Mouse (Mus musculus) 3134 (cell line): ENCODE measurements around the gene Clint1.

Source experiments
- DNase-seq: peaks from one replicate; pipeline ENCODE4 v3.0.0-alpha.2; 2011; ENCODE audit warnings: low spot score; ENCODE audit not compliant: insufficient read length; ENCODE audit errors: extremely low read depth

Gene Clint1

DNA sequence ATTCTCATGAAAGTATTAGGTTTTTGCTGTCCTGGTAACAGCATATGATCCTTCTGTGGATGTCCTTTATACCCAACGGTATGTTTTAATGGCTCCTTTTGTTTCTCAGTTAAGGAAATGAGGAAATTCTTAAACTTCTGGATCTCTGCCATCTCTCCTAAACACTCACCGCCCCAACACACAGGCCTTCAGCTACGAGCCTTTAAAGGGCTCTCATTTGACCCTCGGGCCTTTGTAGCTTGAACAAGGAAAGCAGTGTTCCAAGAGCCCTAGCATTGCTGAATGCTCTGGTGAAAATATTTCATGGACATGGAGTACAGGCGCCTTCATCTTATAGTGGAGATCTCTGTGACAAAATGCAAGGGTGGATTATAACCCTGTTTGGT, 29.8 kb downstream of the Clint1 start:
- DNase-seq, result peak; percentile 28

DNA sequence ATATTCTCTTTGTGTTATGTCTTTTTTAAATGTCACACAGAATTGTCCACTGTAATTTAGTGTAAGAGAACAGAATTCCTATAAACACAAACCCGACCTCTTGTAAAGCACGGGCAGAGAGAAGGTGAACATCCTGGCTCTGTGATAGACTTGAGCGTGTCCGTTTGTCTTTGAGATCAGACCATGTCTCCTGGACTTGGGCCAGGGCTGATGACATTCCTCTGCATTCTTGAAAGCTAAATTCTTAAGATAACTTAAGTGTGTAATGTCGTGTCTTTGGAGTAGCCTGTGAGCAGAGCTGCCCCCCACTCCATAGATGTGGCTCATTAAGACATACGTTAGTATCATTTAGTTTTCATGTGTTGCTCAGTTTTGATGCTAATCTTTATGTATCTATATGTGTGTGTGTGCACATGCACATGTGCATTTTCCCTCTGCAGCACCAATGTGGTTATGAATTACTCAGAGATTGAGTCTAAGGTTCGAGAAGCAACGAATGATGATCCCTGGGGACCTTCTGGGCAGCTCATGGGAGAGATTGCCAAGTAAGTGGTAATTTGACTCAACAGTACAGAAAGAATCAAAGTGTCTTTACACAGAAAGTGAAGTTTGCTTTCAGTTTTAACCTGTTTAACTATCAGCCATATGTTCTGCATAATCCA, 31.6 kb downstream of the Clint1 start:
- DNase-seq, result peak; percentile 66

- no peak for DNase-seq
These were observed 32.2 kb downstream of the Clint1 start for GRCm38 (mm10) chr11:45884029-45884428.

DNA sequence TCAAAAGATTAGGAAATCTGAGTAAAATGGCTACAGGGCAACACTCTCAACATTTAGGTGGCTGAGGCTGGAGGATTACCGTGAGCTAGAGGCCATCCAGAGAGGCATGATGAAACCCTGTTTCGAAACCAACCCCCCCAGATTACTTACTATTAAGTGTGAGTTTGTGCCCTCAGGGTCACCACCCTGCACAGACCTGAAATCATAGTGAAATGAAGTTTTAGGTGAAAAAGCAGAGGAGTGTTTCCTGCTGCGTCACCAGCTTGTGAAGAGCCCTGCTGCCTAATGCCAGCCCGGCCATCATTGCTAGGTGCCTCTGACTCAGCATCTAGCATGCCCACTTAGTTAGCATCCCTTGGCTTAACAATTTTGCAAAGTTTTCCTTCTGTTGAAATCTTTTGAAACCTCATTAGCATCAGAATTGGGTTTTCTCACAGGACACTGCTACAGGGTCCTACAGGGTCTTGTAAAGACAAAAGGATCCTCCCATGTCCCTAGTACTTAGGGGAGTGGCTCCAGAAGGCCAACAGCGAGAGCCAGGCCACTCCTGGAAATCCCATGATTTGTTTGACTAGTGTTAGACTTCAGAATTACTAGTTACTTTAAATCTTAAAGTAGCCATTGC, 33.9 kb downstream of the Clint1 start:
- no peak for DNase-seq

DNA sequence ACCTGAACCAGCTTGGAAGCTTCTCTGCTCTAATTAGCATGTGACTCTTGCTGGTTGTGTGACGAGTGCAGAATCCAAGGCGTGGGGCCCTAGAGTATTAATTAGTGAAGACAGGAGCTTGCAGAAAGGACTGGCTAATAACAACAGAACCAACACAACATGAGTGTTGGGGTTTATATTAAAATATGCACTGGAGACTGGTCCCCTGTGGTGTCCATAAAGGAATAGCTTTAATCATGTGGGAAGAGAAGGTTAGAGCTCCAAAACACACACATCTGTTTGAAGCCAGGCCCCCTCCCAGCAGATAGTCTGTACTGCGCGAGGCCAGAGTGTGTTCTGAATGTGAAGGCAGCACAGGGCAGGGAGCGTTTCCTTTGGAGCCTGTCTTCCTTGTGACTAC, 34.7 kb downstream of the Clint1 start:
- no peak for DNase-seq

- no peak for DNase-seq
These were observed 36.7 kb downstream of the Clint1 start for GRCm38 (mm10) chr11:45888471-45889030.

DNA sequence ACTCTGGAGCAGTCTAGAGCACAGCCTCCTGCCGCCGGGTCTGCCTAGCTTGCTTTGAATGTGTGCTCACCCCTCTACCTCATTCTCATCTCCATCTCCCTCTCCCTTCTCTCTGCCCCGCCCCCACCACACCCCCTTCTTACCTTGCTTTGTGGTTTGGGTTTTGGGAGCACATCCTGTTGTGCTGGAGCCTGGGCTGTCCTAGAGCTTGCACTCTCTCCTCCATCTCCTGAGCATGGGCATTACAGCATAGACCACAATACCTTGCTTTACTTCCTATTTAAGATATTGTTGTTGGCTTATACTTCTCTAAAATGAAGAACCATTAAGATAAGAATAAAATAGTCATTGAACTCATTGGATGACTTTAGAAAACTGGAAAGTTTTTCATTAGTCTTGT, 38.1 kb downstream of the Clint1 start:
- no peak for DNase-seq

- no peak for DNase-seq
These were observed 38.6 kb downstream of the Clint1 start for GRCm38 (mm10) chr11:45890423-45890822.

DNA sequence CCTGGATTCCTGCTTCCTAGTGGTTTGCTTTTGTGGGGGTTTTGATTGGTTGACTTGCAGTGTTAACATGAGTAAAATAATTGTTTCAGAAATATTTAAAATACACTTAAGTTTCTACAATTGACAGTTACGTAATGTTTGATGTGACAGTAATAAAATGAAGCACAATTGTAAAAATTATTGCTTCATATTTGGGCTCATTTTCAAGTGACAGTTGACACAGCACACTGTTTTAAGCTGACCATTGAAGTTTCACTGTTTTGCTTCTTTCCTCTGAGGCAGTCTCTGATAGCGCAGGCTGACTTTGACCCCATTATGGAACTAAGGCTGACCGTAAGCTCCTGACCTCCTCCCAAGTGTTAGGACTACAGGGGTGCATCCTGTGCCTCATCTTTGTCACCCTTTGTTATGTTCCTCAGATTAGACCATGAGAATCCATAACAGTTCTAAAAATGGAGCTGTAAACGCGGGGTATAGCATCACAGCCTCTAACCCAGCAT, 41.1 kb downstream of the Clint1 start:
- DNase-seq, result no peak

DNA sequence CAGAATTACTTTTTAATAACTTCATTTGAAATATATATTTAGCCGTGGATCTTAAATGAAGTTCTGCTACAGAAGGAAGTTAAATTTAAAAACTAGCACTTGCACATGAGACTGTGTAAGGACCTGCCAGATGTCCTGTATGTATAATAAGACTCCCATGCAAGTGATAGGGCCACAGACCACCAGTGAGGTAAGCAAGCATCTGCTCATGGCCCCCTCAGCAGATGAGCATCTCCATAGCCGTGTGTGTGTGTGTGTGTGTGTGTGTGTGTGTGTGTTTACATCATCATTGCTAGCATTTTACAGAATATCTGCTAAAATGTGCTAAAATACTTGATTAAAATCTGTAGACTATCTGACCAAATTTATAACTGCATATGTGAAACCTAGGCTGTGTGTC, 45.5 kb downstream of the Clint1 start:
- DNase-seq, result no peak

DNA sequence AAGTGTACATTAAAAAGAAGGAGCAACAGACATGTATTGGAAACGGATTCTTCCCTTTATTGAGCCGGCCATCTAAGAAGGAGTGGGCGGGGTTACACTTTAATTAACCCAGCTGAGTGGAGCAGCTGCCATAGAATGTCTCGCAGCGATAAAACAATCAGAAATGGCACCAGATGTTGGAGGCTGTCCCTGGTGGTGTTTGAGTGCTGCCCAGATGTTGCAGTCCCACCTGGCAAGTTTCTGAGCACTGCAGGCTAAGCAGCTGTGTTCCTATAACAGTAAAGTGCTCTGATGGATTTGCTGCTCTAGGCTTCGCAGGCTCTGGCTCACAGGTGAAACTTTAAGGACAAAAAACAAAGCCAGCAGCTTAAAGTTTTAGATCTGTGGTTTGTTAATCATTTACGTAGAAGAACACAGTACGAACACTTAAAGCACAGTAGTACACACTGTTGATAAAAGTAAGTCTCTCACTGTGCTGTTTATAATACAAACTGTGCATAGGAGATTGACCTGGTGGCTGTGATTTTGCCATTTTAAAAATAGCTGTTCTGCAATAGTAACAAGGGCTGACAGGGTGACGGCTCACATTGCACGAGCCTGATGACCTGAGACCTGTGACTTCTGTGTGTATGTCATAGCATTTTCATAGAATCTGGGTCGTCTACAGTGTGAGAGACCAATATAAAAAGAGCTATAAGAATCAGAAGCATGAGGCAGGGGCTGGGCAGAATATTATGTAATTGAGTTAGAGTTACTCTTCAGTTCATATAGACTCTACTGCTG, 48.6 kb downstream of the Clint1 start:
- no peak for DNase-seq

GRCm38 (mm10) chr11:45906109-45906786, 54.4 kb downstream of the Clint1 start:
- DNase-seq, result no peak

DNA sequence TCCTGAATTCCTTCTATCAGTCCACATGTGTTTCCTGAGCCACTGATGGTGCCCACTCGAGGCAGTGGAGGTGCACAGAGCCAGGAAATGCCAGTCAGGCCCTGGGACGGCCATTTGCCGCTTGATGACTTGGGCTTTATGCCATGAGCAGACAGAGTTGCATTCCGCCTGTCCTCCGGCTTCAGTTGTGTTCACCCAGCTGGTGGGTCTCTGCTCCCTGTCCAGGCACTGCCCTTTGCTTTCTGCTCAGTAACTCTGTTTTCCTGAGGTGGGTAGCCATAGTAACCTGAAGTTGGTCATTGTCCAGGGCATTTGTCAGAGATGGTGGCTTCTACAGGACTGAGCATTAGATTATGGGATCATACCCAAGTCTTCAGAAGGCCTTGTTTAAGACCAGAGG, 55.5 kb downstream of the Clint1 start:
- DNase-seq, result no peak

DNA sequence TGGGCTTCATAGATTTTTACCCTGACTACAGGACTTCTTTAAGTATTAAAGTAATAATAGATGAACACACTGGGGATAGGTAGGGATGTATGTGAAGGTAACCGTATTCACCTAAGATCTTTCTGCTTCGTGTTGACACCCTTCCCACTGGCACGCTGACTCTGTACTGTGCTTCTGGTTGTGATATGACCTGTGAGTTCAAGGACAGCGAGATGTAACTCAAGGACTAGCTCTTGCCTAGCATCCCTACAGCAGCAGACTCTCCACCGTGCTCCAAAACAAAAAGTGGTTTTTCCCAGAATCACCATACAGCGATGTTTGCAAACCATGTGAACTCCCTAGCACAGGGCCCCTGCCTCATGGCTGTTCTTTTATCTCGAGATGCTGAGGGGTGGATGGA, 56.2 kb downstream of the Clint1 start:
- DNase-seq, result no peak

GRCm38 (mm10) chr11:45908894-45909293, 57.0 kb downstream of the Clint1 start:
- no peak for DNase-seq

- DNase-seq, result no peak
These were observed 58.9 kb downstream of the Clint1 start for GRCm38 (mm10) chr11:45910701-45911100.

- DNase-seq, result no peak
These were observed 64.3 kb downstream of the Clint1 start for GRCm38 (mm10) chr11:45916196-45916595.

- DNase-seq, result no peak
These were observed 66.2 kb downstream of the Clint1 start for GRCm38 (mm10) chr11:45918018-45918417.

DNA sequence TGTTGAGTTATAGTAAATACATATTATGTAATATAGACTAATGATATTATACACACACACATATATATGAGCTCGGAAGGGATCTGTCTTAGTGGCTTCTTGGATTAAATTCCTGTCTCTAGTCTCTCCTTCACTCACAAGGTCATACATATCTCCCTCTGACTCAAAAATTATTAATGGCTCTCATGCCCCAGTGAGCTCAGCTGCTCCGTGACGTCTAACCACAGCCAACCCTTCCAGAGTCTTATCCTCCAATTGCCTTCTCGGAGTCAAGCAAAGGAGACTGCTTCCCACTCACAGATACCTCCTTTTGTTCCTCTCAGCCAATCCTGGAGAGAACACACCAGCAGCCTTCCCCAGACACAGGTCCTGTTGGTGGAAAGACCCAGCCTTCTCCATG, 67.0 kb downstream of the Clint1 start:
- DNase-seq, result no peak

DNA sequence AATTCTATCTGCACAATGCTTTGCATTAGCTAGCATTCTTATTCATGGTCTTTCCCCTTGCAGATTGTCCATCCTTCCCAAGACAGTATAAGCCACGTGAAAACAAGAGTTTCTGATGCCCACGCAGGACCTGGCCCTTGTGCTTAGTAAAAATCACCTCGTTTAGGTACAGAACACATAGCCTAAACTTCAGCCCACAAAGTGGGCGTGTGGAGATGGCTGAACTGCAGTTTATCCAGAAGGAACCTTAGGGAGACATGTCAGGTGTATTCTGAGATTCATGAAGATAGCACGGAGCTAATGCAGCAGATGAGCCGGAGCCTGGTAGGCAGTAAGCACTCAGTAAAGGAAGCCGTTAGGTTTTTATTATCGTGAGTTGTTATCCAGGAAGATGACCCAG, 69.2 kb downstream of the Clint1 start:
- no peak for DNase-seq

DNA sequence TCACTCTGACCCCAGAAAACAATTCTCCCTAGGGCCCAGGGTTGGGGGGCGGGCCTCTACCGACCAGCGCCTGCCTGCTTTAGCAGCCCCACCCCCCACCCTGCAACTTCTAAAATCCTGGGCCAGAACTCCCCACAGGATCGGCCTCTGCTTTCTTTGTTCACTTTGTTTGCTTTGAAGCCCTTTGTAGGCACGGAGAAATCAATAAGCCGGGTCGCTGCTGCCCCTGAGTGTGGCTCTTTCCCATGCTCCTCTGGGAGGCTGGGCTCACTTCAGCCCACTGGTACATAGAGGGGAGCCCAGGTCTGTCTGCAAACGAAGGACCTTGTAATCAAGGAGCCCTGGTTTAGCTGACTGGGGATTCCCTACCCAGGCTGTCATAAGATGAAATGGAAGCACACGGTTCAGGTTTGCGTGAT, 69.6 kb downstream of the Clint1 start:
- no peak for DNase-seq
